Mouse (Mus musculus) monocyte, adult 5-6 weeks (primary cell): Measurements from ENCODE around the gene Tmem14c. TPM values are rescaled to one million over a fixed set of nuclear protein-coding genes. Genes with fewer than 3 reads are reported as not detected.

ENCODE experiments used
- ATAC-seq: fragments of 153-309, 156-312 bp; replicated peaks from 2 replicates; pipeline ENCODE4 v1.8.0; 2017; ENCODE audit warnings: mild to moderate bottlenecking; ENCODE audit not compliant: low TSS enrichment, insufficient number of reproducible peaks, severe bottlenecking, poor library complexity, low FRiP score
- total RNA-seq: library from RNA; stranded (forward); fragments of 200-1000, 200-491, 200-594 nt; gene quantifications from 3 replicates; pipeline ENCODE4 v1.2.3, GENCODE M21; 2017

Gene Tmem14c
- total RNA-seq, 1 experiment from 2014 or later = 143 TPM

DNA sequence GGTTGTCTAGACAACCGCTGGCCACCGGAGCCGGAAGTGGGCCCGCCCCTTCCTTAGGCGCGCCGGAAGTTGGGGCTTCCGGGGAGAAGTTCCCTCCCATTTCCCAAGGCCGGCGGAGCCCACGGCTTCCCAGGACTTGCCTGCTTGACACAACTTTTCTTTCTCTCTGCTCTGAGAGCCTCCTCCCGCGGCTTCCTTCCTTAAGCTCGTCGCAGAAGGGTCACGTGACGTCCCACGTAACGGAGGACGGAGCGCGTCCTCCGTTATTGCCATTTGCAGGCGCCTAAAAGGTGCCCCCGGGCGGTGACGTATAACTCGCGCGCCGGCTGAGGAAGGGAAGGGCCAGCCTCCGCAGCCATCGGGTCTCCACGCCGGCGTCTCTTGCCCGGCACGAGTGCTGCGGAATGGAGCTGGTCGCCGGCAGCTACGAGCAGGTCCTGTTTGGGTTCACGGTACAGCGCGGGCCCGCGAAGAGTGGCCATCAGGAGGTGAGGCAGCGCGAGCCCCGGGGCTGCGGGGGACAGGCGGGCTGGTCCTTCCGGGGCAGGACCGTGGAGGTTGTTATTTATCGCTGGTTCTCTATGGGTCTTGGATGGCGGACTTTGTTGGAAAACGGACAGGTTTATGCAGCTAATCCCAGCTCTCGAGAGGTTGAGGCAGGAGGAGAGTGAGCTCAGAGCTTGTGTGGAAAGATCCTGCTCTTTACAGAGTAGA is 15.0 kb upstream of the Tmem14c start, which contains the start of gene Pak1ip1:
TSS of gene Pak1ip1 (plus strand) at position 98 of the 714 bp plus-strand sequence.
- ATAC-seq = peak; percentile 94

DNA sequence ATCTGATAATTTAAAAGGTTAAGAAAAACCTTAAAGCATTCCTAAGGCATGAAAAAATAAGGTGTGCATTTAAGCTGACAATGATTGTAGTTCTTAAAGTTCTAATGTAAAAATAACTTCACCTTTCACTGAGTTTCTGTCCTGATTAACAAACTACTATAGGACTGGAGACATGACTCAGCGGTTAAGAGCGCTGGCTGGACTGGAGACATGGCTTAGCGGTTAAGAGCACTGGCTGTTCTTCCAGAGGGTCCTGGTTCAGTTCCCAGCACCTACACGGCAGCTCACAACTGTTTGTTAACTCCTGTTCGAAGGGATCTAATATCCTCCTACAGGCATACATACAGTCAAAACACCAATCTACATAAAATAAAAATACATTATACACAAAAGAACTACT is 14.1 kb upstream of the Tmem14c start:
- ATAC-seq = no peak

DNA sequence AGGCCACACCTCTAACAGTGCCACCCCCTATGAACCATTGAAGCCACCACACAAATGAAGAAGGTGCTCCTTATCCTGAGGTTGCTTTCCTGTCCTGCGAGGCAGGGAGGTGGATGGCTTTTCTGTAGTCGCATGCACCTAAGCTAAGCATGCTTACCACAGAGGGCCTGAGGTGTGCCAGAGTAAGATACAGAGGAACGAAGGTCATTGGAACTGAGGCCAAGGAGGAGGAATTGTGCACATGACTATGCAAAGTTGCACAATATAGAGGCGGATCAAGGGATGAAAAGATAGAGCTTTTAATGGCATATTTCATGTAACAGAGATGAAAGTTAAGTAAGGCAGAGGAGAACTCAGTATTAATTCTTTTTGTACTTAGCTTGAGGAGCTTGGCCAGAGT is 9.8 kb upstream of the Tmem14c start:
- no peak for ATAC-seq

DNA sequence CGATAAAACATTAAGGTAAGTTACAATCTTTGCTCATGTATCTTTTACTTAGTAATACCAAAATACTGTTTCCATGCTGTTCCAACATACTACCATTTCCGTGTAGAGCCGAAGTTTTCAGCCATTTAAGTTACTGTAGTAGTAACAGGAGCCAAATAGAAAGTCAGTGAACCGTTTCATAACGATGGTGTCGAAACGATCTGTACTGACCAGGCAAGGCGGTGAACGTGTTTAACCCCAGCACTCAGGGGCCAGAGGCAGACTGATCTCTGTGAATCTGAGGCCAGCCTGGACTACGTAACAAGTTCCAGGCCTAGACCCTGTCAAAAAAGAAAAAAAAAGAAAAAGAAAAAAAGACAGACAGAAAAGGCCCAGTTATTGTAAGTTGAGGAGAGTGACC is 7.8 kb upstream of the Tmem14c start:
- no peak for ATAC-seq

DNA sequence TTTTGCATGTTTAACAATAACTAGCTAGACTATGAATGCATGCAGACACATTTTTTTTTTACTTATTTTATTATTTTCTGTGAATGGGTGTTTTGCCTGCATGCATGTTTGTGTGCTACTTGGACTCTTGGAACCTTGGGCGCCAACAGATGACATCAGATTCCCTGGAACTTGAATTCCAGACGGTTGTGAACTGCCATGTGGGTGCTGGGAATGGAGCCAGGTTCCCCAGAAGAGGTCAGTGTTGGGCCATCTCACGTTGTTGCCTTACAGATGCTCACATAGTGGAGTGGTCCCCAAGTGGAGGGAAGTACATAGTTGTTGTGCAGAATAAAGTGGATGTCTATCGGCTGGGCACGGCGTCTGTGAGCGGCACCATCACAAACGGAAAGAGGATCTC is 7.1 kb upstream of the Tmem14c start:
- ATAC-seq = no peak

DNA sequence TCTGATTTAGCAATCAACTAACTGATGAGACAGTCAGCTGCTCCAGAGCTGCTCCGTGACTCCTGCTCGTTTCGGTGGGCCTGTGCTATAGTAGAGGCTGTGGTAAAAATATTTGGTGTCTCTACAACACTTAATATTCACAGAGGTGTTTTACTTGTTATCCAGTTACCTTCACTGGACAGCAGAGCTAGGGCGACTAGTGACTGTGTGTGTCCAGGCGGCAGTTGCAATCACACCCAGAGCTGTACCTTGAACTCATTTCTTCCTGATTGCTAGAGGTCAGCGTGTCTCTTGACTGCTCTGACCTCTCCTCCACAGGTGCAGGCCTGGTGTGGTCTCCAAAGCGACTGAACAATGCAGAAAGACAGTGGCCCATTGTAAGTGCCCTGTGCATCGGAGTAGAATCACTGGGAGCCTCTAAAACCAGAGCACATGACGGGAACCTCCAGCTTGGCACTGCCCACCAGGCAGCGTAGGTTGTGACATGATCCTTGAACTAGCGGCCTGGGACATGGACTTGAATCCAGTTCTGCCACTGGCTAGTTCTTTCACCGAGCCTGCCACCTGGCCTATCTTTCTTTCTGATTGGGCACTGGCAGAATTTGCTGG is 809 bp downstream of the Tmem14c start:
- ATAC-seq = no peak

DNA sequence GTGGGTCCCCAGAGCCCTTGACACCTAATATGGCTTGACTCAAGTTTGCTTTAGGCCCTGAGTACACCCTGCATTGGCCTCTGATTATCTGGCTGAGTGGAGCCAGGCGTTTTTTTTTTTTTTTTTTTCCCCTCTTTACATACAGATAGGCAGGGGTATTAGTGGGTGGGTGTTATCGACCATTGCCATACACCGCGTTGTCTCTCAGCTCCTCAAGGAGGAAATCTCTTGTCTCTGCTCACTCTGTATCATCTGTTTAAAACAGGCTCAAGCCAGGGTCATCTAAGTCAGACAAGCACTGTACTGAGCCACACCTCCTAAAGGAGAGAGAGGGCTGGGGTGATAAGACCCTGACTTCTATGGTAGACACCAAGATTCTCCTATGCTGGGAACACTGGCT is 1.7 kb downstream of the Tmem14c start:
- ATAC-seq = no peak

DNA sequence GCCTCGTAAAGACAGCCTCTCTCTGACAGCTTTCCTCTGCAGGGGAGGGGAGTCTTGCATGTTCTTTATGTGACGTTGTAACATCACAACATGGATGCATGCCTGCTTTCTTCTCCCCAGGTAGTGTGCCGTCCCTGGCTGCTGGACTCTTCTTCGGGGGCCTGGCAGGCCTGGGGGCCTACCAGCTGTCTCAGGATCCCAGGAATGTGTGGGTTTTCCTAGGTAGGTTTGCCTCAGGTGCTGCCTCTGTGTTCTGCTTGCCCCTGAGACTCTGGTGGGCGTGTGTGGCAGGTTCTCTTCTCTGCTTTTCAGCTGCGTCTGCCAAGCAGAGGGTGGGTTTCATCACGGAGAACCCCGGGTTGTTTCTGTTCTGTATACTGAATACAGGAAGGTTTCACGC is 2.1 kb downstream of the Tmem14c start:
- no peak for ATAC-seq

DNA sequence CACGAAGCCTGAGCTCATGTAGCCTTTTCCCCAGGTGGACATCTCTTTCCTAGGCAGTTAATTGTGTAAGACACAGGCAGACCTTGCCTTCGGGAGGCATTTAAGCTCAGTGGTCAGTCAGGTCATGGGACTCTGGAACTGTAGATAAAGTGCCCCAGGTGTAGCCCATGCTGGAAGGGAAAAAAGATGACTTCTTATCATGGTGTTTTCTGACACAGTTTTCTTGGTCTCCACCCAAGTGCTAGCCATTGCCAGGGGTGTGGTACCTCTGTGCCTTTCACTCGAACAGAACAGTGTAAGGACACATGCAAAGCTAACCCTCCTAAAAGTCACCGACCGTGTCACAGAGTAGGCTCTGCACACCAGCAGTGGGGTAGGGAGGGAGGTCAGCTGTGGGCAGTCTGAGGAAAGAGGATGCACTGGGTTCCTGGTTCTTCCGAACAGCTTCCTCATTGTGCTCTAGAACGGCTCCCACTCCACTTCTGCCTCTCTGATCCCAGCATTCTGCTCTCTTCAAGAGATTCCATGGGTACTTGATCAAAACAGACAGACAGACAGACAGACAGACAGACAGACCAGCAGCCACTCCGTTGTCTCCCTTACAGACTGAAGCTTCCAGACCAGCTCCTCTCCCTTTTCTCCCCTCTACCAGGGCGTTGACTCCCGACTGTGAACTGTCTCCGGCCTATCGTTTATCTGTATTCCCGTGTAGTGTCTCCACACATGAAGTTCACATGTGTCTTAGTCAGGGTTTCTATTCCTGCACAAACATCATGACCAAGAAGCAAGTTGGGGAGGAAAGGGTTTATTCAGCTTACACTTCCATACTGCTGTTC is 2.9 kb downstream of the Tmem14c start:
- ATAC-seq = peak; percentile 65

DNA sequence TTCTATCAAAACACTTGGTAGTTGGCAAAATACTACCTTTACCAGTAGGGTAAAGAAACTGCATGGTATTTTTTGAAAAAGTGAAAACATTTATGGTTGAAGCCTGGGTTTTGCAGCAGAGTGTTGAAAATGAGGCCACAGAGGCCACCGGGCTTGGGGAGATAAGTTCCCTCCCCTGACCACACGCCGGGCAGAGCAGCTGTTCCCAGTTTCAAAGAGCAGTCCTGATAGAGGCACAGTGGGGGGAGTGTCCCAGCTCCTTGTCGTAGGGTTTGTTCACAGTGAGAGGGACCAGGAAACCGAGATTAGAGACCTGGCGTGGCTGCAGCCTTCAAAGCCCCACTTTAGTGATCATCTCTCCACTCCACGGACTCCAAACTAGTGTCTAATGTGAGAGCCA is 4.4 kb downstream of the Tmem14c start:
- ATAC-seq = no peak

DNA sequence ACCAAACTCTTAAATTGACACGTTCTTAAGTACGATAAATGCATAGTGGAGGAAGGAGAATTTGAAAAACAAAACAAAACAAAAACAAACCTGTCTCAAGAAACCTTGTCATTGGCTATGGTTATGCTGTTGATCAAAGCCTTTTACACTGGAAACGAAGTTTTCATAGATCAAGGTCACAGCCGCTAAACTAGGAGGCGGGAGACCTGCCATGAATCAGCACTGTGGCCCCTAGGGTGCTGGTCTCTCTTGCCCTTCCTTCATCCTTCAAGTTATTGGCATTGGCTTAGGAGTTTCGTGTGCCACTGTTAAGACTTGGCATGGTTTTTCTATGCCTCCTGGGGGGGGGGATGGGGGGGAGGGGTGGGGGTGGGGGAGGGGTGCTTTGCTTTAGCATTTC is 5.5 kb downstream of the Tmem14c start:
- ATAC-seq = no peak

DNA sequence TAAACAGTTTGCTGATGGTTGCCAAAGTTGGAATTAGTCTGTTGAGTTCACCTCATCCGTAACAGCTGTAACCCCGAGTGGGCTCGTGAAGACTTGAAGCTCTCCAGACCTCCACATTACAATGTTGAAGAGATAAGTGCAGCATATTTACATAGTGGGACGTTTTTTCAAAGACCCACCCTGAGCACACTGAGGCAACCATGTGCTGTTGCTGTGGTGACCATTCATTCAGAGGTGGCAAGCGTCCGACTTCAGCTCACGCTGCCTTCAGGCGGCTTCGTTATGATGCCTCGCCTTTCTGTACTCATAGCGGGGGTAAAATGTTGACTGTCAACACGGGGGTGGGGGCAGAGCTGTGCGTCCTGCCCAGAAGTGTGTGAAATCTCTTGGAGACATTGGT is 6.0 kb downstream of the Tmem14c start:
- ATAC-seq = no peak

DNA sequence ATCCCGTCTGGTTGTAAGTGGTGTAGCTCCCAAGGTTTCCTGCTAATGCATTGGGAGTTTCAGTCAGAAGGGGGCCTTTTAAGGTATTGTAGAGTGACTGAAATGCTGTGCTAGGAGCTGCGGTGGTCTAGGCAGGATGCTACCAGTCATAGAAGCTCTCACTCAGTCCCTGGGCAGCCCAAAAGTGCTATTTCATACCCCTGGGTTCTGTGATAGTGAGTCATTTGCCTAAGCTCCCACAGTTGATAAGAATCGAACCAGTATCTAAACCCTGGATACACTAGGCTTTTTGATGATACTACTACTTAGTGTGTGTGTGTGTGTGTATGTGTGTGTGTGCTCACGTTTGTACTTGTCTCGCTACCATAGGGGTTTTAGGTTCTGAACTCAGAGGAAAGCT is 14.0 kb downstream of the Tmem14c start:
- ATAC-seq = no peak

DNA sequence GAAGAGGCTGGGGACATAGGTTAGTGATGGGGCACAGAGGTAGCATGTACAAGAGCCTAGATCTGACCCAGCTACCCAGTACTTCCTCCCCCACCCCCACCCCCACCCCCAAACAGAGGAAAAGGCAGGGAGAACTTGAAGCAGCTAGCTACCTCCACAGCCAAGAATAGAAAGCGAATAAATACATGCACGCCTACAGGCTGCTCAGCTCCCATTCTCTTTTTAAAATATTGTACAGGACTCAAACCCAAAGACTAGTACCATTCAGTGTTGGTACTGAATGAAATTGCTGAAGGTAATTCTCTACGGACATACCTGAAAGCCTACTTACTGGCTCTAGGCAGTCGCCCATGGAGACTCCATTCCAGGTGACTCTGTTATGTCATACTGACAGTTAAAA is 26.4 kb downstream of the Tmem14c start:
- no peak for ATAC-seq

DNA sequence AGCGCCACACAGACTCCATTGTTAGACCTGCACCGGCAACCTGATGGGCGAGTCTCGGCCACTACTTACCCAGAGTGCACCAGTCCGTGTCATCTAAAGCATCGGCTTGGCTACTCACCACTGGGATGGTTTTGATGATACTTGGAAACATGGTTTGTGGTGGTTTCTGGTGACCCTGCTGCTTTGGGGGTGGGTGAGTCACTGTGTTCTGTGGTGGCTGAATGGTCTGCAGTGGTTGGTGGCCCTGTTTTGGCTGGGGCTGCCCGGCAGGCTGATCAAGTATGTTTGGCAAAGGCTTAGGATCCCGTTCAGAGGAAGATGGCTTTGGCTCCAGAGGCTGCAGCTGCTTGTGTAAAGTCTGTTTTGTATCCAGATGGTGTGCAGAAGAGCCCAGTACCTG is 29.8 kb downstream of the Tmem14c start:
- no peak for ATAC-seq

DNA sequence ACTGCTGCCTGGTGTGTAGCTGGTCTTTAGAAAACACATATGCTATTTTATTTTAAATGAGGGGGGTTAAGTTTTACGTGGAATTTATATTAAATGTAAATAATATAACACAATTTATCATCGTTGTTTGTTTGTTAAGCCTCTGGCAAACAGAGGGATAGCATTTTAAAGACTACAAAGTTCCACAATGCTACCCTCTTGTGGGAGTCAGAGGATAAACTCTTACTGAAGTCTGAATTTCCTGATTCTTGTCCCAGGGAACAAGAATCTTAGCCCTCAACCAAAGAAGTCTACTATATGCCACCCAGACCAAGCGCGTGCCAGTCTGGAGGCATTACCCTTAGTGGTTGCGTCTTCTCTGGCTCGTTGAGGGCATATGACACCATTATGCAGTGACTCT is 31.2 kb downstream of the Tmem14c start:
- no peak for ATAC-seq

DNA sequence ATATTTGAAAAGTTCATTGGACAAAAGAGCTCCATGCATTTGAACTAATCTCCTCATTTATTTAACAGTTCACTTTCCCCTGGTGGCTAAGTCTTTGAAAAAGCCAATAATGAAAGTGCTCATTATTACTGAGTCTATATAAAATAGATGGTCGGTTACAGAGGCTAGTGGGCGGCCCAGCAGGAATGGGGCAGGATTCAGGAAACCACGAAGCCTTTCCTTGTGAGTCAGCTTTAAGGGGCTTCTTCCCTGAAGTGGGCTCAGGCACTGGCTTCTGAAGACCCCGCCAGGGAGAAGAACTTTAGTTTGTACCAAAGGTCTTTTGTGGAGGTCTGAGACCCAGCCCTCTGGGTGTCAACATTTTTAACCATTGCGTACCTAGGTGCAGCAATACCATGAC is 35.9 kb downstream of the Tmem14c start:
- no peak for ATAC-seq

DNA sequence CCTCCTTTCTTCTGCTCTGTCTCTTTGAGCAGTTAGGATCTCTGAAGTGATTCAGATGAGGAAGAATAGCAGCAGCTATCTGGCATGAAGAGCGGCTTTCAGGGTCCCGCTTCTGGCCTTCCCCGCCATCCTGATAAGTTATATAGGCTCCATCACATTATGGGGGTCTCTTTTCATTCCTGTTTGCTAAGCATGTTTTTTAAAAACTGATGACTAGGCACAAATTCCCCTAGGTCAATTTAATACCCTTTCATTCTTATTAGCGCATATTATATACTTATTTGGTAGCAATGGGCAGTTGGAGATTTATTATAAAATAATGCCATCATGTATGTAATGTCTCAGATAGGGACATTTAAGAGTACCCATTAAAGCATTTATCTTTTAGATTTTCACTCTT is 51.5 kb downstream of the Tmem14c start:
- ATAC-seq = no peak

DNA sequence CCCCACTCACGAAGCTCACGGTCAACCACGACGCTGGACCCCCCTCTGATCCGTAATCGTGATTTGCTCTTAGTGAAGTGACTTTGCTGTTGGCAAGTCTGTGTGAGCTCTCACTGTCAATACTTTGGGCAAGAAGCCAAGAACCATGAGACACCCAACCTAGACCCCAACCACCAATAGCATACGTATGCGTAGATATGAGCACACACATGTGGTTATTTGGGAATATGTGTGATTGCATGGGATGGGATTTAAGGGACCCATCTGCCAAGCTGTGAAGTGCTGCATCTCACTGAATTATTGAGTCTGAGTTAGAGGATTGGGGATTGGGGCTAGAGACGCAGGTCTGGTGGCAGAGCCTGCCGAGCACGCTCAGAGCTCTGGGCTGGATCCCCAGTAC is 55.5 kb downstream of the Tmem14c start:
- ATAC-seq = no peak
